Mouse (Mus musculus): ENCODE measurements at regions not wholly inside any gene's neighbourhood (a gene's known extent, or its start where the extent isn't known, plus 50 kb on each side); places are given as distances from the start of the nearest gene placed in this dataset.

- no peak for DNase-seq (ENCODE audit: low read depth)
Measured at GRCm38 (mm10) chr13:43967516-43967915, 182.9 kb downstream of the Cd83 start.

- no peak for DNase-seq (ENCODE audit: low read depth)
Measured at GRCm38 (mm10) chr13:43972906-43973305, 188.3 kb downstream of the Cd83 start.

GRCm38 (mm10) chr13:43975281-43975680, 190.7 kb downstream of the Cd83 start:
- no peak for DNase-seq (ENCODE audit: low read depth)

DNA sequence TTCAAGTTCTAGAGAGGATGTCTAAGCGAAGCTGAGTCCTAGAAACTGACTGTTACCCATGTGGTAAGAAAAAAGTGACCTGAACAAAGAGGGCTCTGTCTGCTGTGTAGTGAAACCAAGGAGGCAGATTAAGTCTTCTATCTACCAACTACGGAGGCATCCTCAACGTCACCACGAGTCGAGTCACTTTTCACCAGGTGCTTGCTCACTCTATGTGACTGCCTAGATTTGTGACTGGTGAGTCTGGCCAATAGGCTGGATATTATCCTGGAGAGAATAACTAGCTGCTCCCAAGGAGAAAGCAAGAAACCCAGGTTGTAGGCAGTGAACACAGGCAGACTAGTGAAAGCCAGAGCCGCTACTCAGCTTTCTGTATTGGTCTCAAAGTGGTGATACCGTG, 191.2 kb downstream of the Cd83 start:
- DNase-seq (ENCODE audit: low read depth), result no peak

DNA sequence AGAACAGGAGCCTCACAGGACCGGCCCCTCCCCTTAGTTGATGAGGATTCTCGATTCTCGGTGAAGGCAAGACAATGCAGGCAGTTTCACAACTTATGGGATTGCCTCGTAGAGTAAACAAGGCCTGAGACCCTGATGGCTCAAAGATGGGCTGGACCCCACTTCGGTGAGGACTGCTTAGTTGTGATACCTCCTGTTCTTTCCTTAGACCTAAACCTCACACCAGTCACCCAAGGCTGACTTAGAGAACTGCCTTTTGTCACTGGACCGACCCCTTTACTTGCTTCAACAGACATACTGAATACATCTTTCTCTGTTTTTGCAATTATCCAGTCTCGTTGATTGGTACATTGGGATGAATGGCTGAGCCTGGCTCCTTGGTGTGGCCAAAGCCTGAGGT, 192.1 kb downstream of the Cd83 start:
- no peak for DNase-seq (ENCODE audit: low read depth)

GRCm38 (mm10) chr13:43987338-43987737, 202.8 kb downstream of the Cd83 start:
- no peak for DNase-seq (ENCODE audit: low read depth)

- DNase-seq (ENCODE audit: low read depth), result no peak
Measured at GRCm38 (mm10) chr13:43988421-43988820, 203.8 kb downstream of the Cd83 start.

DNA sequence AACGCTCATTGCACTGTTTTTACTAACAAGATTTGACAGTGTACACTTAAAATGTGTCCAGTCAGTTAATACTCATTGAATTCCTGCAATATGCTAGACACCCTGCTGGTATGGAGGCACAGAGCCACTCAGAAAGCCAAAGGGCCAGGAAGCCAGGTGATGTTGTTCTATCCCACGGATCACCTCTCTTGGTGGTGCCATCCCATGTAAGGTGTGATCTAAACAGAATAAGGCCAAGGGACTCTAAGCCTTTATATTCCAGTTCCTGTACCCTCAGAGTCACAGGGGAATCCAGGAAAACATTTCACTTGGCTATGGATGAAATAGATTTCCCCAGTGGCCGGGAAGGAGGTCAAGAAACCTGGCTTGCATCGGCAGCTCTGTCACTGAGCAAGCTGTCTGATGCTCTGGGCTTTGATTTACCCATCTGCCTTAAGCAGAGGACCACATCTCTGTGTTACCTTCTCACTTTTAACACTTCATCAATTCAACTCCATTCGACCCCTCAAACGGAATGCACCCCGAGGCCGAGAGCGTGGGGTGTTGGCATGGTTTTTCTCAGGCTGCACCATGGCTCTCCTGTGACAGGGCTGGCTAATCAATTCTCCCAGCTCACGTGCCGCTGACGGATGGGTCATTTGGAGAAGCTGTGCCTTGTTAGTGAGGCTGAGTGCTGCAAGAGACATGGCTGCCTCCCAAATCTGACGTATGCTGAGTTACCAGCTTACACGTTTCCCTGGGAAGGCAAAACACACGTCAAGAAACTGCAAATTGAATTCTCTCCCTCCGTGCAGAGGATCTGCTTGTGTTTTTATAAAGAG, 205.9 kb downstream of the Cd83 start:
- DNase-seq (ENCODE audit: low read depth), result no peak

DNA sequence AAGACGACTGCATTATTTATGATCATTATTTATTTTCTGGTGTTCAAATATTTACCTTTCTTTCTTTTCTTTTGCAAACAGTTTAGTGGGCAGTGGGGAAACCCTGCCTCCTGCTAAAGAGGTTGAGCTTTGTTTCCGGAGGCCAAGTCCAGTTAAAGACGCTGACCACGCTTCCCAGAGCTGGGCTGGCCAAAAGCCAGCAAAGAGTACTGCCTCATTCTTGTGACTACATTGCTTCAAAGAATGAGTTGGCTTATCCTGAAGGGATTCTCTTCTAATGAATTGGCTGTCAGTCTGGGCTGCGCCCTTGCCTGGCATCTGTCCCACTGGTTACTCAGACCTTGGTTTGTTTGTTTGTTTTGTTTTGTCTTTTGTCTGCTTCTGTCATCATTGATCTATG, 207.2 kb downstream of the Cd83 start:
- DNase-seq (ENCODE audit: low read depth), result no peak

DNA sequence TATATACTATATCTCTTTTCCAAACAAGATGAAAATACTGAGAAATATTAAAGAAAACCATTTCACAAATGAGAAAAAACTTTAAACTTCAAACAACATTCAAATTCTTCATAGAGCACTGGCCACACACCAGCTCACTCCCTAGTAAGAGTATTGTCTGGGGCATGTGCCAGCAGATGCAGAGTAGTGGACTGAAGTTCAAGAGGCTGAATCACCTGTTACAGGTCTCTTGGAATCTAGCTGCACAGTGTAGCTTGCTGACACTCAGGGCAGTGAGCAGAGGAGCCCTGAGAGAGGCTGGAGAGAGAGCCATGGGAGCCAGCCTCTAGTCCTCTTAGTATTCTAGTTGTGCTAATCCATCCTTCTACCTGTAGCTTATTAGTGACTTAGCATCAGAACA, 208.4 kb downstream of the Cd83 start:
- DNase-seq (ENCODE audit: low read depth), result no peak

DNA sequence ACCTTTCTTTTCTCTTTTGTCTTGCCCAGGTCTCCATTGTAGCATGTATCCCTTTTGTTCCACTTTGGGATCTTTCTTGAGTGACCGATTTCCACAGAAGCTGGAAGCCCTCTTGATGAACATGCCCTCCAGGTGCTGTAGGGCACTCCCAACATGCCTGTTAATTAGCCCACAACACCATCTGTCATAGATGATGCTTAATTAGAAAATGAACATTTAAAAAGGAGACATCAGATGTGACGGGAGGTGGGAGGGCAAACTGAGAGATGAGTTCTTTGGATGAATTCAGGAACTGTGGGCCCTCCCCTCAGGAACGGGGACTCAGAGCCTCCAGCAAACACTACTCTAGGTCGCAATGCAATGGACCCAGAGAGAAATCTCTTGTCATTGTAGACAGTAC, 209.8 kb downstream of the Cd83 start:
- DNase-seq (ENCODE audit: low read depth), result no peak

GRCm38 (mm10) chr13:43995623-43996022, 211.0 kb downstream of the Cd83 start:
- DNase-seq (ENCODE audit: low read depth), result no peak

DNA sequence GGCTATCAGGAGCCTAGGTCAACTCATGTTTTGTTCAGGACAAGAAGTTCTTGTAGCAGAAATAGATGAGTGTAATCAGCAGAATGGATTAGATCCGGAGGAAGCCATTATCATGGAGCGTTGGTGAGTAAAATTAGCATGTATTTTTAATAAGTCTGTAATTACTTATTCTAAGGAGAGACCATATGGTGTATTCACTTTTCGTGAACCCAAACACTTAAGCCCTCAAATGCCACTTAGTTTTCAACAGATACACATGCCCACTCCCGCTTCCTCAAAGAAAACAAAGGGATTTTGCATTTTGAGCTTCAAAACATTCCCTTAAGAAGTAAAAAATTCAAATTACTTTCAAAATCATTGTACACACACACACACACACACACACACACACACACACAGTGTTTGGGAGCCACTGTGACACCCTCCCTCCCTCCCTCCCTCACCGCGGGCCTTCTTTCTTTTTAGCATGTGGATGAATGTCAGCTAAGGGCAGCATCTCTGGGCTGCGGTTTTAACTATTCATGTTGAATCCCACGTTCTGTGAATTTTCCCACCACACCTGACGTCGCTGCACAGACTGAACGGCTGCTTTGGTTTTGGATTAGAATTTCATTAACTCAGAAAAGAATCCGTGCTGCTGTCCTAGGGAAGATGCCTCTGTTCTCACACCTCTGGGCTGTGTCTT, 217.4 kb downstream of the Cd83 start:
- no peak for DNase-seq (ENCODE audit: low read depth)

DNA sequence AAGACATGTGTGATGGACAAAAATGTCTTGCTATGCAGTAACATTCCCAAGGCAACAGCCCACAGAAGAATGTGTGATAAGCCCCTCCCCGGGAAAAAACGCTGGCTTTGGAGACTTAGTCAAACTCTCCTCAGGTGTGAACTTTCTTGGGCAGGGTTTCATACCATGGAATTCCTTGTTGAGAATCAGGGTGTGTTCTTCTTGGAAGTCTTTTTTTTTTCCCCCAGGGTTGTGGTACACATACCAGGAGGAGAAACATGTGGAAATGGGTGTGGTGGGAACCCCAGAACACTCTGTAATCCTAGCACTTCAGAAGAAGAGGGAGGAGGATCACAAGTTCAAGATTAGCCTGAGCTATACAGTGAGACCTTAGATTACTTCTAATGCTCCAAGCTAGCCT, 228.3 kb downstream of the Cd83 start:
- DNase-seq (ENCODE audit: low read depth), result no peak

DNA sequence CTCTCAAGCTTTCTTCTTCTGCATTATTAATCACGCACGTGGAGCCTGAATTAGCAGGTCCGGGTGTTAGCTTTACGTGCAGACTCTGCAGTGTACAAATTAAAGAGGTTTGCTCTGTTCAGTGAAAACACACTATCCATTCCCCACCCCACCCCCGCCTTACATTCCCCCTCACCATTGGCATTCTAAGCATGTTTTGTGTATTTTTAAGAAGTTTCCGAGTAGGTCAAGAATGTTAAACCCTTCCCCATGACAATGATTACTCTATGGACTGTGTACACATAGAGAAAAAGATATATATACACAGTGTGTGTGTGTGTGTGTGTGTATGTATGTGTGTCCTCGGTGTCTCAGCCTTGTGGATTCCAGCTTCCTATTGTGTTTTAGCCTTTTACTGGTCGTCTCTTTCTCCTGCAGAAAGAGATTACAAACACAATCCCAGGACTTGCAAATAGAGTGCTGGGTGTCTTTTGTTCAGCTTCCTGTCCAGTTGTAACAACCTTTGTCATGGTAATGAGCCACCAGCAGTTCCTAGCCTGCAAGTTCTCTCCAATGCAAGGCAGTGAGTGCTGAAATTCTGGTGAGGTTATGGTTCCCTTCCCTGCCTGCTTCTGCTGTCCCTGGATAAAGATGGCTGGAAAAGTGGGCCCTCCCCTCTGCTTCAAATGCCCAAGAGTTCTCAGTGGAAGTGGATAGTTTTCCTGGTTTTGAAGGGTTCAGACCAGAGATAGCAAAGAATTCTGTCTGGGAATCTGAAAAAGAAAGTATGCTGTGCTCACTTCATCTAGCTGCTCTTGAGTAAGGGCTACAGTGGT, 234.1 kb downstream of the Cd83 start:
- no peak for DNase-seq (ENCODE audit: low read depth)

DNA sequence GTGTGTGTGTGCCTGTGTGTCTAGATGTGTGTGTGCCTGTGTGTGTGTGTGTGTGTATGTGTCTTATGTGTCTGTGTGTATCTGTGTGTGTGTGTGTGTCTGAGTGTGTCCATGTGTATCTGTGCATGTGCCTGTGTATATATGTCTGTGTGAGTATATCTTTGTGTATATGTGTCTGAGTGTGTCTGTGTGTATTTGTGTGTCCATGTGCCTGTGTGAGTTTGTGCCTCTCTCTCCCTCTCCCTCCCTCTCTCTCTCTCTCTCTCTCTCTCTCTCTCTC, 234.7 kb downstream of the Cd83 start:
- DNase-seq (ENCODE audit: low read depth), result no peak

DNA sequence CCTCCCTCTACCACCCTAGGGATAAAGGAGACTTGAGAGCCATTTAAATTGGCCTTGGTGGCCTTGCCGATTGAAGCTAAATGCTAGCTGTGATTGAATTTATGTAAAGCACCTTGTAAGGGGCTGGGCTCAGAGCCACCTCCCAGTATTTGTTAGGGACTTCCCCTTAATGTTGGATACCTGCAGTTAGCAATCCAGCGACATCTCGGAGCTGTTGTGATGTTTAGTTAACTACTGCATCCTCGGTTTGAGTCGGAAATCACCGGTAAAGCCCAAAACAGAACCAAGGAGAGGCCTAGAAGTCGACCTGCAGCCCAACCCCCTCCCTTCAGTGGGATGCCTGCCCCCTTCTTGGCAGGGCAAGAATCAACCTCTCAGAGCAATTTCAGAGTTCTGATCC, 236.3 kb downstream of the Cd83 start:
- DNase-seq (ENCODE audit: low read depth), result no peak

- no peak for DNase-seq (ENCODE audit: low read depth)
Measured at GRCm38 (mm10) chr13:44022106-44022505, 237.5 kb downstream of the Cd83 start.

DNA sequence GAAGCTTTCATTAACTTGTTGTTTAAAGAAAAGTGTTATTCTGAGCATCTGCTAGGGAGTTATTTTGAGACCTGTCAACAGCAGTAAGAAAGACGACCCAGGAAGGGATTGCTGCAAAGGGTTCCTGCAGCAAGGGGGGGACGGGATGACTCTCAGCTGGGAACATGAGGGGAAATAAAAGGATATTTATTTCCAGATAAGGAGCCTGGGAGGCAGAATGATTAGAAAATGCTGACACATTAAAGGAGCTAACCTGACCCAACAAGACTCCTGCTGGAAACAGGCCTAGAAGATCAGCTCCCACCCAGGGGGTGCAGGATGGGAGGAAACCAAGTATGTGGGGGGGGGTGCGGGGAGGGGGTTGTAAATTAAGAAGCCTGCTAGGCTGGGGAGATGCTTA, 240.0 kb downstream of the Cd83 start:
- DNase-seq (ENCODE audit: low read depth), result no peak

DNA sequence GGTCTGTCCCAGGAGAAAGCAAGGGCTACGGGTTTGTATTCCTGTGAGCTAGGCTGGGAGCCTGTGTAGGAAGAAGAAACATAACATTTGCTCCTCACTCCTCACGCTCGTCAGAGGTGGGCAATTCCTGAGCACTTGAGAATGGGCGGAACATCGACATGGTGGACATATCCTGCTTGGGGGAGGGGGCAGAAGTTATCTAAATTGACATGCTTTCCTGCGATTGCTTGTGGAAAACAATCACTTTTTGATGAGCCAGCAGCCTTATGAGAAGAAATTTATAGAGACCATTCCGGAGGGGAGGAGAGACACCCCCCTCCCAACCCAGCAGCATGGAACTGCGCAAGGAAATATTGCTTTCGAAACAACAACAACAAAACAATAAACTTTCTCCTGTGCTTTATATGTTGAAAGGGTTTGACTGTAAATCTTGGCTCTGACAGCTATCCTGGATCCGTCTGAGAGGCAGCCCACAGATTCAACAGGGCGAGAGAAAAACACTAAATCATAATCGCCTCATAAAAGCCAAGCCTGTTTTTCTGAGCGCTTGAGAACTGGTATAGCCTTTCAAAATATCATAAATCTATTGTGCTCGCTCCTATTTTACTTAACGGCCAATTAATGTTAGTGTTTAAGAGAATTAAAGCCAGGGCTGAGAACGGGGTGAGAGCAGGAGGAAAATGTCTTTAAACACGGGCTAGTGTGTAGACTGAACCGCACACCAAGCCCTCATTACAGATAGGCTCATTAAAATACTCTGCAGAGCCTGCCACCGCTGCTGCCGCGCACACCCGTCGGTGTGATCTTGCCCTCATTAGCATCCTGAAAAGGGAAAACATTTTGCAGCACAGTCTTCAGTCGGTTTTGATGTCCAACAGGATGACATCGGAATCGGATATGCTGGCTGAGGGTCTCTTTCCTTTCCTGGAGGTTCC, 242.0 kb downstream of the Cd83 start:
- no peak for DNase-seq (ENCODE audit: low read depth)

DNA sequence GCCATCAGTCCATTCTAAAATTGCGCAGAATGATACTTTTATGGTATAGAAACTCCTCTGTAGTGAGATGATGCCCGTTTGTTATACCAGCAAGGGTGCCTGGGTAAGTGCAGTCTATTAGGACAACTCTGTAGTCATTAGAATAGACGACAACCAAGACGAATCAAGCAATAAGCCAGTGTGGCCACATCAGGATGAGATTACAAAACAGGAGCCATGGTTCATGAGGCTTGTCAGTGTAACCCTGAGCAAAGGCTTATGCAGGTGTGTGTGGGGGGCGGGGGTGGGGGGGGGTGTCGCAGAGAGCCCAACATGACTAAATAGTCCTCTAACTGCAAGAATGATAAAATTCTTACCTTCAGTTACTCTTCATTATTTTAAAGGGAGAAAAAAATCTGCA, 243.5 kb downstream of the Cd83 start:
- no peak for DNase-seq (ENCODE audit: low read depth)

DNA sequence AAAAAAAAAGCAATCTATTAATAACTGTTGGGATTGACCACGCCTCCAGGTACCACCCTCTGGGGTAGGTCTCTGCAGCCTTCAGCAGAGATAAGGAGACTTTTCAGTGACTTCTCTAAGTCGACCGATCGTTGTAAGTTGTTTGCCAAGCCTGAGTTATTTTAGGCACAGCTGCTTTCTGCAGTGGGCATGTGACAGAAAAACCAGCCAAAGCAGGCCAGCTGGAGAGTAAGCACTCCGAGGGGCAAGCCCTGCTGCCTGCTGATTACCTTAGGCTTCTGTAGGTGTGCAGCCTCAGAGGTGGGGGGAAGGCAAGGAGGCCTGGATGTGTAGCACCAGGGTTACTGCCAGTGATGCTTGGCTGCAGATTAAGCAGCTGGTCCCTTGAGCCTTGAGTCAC, 246.0 kb downstream of the Cd83 start:
- DNase-seq (ENCODE audit: low read depth), result no peak

All from induced T-regulatory cell, adult 2 months (primary cell).